Mouse (Mus musculus) left cerebral cortex, adult 2 months (tissue): Measurements from ENCODE around the gene Tmub1. TPM values are rescaled to one million over a fixed set of nuclear protein-coding genes. Genes with fewer than 3 reads are reported as not detected.
A peak's percentile ranks its signal among the peaks of the same experiment; 100 is the strongest.

Experiments used
- DNase-seq, 2 experiments: peaks; one replicate each; pipeline ENCODE4 v3.0.0; 2021 to 2022; ENCODE audit warnings: low spot score in 2 of 2, mixed read lengths in 1 of 2; ENCODE audit errors: extremely low spot score in 1 of 2
- H3K27ac ChIP-seq: fragments of 200-600 bp; 2 replicates; pipeline ENCODE4 v1.8.1; 2022
- H3K4me3 ChIP-seq: fragments of 200-600 bp; 2 replicates; pipeline ENCODE4 v1.8.1; 2022
- CTCF ChIP-seq: fragments of 200-600 bp; IDR thresholded peaks from 2 replicates; pipeline ENCODE4 v1.8.1; 2022; ENCODE audit warnings: antibody characterized with exemption, mild to moderate bottlenecking, moderate library complexity
- intact Hi-C: fragments of 180-260 bp; cut with DNase I; formaldehyde crosslinking; loops from one replicate; pipeline ENCODE4 v1.15.1; 2025
- total RNA-seq, 2 experiments: library from RNA; stranded (reverse); gene quantifications; 2 replicates each; pipeline ENCODE4 v1.2.3; 2021

Gene Tmub1
- total RNA-seq, 2 experiments from 2014 or later: 26.1 to 28.7 TPM

DNA sequence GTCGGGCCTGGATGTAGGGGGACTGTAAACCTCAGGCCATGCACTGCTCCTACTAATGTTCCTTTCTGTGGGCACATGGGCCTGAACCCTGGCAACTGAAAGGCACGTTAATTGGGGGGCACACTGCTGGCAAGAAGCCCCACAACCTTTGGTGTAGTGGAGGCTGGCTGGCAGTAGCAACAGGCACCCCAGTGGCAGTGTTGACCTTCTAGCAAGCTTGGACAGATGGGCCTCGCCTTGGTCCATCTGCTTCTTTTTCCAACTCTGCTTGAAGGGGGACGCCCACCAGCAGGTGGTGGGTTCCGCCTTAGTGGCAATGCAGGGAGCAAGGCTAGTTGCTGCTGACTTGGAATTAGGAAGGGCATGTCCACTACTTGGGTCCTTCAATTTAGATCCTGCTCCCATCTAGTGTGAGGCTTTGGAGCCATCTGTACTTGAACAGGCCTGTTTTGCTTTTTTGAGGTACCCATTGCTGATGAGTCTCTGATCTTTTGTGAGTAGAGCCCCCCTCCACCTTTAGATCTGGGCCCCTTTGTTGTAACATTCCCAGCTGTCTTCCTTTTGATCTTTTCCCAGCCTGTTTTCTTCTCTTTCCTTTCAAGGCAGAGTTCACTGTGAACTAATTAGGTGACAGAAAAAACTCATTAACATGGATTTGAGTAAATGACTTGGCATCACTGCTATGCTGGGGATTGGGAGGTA is 5.8 kb upstream of the Tmub1 start:
- no peak for DNase-seq

GRCm38 (mm10) chr5:24452691-24453233 is 5.1 kb upstream of the Tmub1 start:
- H3K27ac ChIP-seq: peak overlapping the region; percentile 95
- intact Hi-C loops: loop anchor here (1.0 kb wide), 1 partner anchor 29 kb away; the partner anchor contains the start of genes Cdk5 and Slc4a2
- no peak; the same call in 1 of the 2 replicates for TF ChIP-seq CTCF
- H3K4me3 ChIP-seq: peak overlapping the region; percentile 81
- DNase-seq: peak; percentile 51 to 55

More for the DNA sequence above, 5.8 kb upstream of the Tmub1 start:
- TF ChIP-seq CTCF: no peak
- H3K4me3 ChIP-seq: peak overlapping the region; percentile 81
- intact Hi-C loops: no loop called here
- peak overlapping the region; percentile 95 for H3K27ac ChIP-seq

DNA sequence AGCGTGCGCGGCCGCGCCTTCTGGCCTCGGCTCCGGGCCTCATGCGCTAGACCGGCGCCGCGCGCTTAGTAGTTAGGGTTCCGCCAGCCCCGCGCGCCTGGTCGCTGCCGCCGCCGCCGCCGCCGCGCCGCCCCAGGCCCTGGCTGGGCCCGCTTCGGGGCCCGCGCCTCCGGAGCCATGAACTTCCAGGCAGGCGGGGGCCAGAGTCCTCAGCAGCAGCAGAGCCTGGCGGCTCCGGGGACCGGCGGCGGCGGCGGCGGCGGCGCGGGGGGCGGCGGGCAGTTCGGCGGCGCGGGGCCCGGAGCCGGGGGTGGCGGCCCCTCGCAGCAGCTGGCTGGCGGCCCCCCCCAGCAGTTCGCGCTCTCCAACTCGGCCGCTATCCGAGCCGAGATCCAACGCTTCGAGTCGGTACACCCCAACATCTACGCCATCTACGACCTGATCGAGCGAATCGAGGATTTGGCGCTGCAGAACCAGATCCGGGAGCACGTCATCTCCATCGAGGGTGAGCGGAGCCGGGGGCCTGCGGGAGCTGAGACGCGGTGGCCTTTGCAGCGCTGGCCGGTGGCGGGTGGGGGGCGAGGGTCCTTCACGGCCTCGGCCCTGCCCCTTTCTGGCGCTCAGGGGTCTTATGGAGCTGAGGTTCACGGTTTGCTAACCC is 4.5 kb upstream of the Tmub1 start, which contains the start of gene Agap3:
Gene Agap3 (plus strand): TSS at position 148 of the 661 bp plus-strand sequence.
- intact Hi-C loops: loop anchor here (1.0 kb wide), 1 partner anchor 29 kb away; the partner anchor contains the start of genes Cdk5 and Slc4a2
- DNase-seq: peak in 1 of 2 experiments; percentile 37
- Histone ChIP-seq H3K27ac (peak within 1 kb of the TSS; percentile 95), H3K4me3 (peak within 1 kb of the TSS; percentile 81)
- no peak for TF ChIP-seq CTCF

DNA sequence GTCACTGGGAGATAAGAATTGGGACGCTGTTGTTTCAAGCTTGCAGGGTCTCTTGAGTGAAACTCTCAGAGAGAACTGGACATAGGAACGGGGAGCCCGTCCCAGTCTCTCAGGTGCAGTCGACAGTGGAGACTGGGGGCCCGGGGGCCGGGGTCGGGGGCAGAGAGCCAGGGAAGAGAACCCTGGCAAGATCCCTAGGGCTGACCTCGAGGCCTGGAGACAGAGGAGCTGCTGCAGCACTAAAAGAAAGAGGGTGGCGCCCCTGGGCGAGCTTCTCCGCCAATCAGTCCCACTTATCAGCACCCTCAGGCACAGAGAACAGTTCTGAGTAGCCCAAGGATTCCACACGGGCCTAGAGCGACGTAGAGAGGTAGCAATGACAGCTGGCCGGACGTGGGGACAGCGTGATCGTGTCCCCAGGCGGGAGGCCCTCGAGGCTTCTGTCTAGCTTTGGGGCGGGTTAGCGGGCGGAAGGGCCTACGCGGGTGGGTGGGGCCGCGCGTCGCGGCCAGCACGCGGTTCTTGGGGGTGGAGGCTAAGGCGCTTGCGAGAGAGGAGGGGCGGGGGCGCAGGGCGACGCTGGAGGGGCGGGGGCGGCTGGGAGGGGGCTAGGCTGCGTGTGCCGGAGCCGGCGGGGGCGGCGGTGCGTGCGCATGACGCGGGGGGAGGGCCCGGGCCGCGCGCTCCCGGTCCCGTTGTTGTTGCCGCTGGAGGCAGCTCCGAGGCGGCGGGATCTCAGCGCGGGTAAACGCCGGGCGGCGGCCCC is 3.8 kb upstream of the Tmub1 start:
- intact Hi-C loops: loop anchor here (1.0 kb wide), 1 partner anchor 28 kb away; the partner anchor contains the start of genes Cdk5 and Slc4a2
- DNase-seq: peak; percentile 85 to 91
- H3K27ac ChIP-seq: peak overlapping the region; percentile 95
- no peak; the same call in 1 of the 2 replicates for TF ChIP-seq CTCF
- H3K4me3 ChIP-seq: peak overlapping the region; percentile 81

DNA sequence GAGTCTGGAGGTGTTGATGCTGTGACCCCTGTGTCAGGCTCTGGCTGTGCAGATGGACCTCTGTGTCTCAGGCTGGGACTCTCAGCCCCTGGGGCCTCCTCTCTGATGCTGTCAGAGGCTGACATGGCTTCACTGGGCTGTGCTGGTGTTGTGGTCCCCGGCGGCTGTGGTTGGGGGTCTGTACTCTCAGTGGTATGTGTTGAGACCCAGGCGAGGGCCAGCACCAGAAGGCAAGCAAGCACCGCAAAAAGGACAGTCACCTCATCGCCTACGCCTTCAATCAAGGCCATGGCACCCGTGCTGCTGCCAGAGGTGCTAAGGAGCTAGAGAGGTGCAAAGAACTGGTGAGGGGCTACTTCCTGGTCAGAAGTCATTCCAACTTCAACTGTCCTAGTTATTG is 1.0 kb downstream of the Tmub1 start:
- intact Hi-C loops: no loop called here
- no peak for TF ChIP-seq CTCF

GRCm38 (mm10) chr5:24445428-24446080 is 2.1 kb downstream of the Tmub1 start:
- H3K27ac ChIP-seq: peak overlapping the region; percentile 99
- peak overlapping the region; percentile 92 for H3K4me3 ChIP-seq
- intact Hi-C loops: loop anchor here (2.0 kb wide), 1 partner anchor 21 kb away; no protein-coding TSS in a partner anchor
- TF ChIP-seq CTCF: no peak; the same call in 1 of the 2 replicates
- no peak for DNase-seq

More for the DNA sequence above, 1.0 kb downstream of the Tmub1 start:
- H3K27ac ChIP-seq: no peak overlapping the region
- DNase-seq: no peak
- peak overlapping the region; percentile 77; the same call in 1 of the 2 replicates for H3K4me3 ChIP-seq

DNA sequence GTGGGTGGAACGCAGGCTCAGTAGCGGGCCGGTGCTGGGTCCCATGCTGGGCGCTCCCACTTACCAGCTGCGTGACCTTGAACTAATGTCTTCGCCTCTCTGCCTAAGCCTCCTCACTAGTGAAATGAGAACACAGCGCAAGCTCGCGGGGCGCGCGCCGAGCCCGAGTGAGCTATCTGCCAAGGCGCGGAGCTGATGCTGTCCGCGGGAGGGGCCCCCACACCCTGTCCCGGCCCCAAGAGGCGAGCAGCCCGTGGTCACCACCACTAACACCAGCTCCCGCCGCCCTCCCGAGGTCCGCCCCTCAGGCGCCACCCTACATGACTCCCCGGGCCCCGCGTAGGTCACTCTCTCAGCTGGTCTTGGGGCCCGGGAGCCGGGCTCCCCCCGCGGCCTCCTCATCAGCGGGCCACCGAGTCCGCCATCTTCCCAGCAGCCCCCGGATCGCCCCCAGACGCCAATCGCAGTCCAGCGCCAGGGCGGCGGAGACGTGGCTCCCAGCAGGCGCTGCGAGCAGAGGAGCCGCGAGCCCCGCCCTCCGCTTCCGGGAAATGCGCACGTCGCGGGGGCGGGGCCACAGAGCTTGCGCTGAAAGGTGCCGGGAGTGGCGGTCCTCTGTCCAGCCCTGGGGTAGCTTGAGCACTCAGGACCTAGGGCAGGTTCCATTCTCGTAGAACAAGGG is 2.8 kb downstream of the Tmub1 start, which contains the start of gene Fastk:
Gene Fastk (minus strand): TSS at position 542 of the 682 bp plus-strand sequence.
- peak within 1 kb of the TSS; percentile 92 for H3K4me3 ChIP-seq
- peak; percentile 95 for DNase-seq
- intact Hi-C loops: loop anchor here (2.0 kb wide), 1 partner anchor 20 kb away; no protein-coding TSS in a partner anchor
- peak within 1 kb of the TSS; percentile 99 for H3K27ac ChIP-seq
- no peak for TF ChIP-seq CTCF

DNA sequence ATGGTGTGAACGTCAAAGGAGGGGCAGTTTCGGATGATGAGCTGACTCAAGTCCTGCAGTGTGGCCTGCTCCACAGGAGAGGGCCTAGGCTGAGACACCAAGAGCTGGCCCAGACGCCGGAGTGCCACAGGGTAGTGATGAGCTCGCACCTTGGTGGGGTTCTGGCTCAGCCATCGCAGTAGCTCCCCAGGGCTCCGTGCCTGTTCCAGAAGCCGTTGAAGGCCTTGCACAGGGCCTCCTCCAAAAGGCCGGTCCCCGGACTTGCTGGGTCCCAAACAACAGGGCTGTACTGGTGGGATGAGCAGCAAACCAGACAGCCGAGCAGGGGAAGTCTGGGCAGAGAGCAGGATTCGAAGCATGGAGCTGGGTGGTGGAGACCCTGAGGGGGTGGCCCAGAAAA is 3.7 kb downstream of the Tmub1 start:
- DNase-seq: no peak
- TF ChIP-seq CTCF: no peak
- intact Hi-C loops: loop anchor here (2.0 kb wide), 1 partner anchor 19 kb away; no protein-coding TSS in a partner anchor
- peak overlapping the region; percentile 99; the same call in 1 of the 2 replicates for H3K27ac ChIP-seq
- peak overlapping the region; percentile 92 for H3K4me3 ChIP-seq

DNA sequence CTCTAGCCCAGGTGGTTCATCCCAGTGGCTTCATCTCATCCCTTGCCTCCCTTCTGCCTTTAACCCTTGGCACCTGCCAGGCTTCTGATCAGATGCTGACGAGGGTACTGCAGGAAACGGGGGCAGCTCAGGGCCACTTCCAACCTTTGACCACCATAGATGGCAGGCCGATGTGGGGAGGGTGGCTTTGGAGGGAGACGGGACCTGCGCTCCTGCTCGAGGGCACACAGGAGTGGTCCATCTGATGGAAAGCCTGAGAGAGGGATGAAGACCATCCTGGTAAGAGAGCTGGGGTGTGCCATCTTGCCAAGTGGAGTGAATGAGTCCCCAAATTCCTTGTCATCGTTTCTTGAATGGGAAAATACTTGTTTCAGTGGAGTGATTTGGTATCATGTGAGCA is 4.5 kb downstream of the Tmub1 start:
- Histone ChIP-seq H3K4me3 (no peak overlapping the region), H3K27ac (no peak overlapping the region)
- DNase-seq: no peak
- intact Hi-C loops: no loop called here
- TF ChIP-seq CTCF: no peak

GRCm38 (mm10) chr5:24442029-24442428 is 5.6 kb downstream of the Tmub1 start:
- no peak for DNase-seq
- H3K27ac ChIP-seq: no peak overlapping the region
- intact Hi-C loops: no loop called here
- TF ChIP-seq CTCF: no peak
- no peak overlapping the region for H3K4me3 ChIP-seq
